Mouse (Mus musculus): ENCODE measurements around the gene Endou. TPM values are rescaled to one million over a fixed set of nuclear protein-coding genes. Genes with fewer than 3 reads are reported as not detected.
A peak's percentile ranks its signal among the peaks of the same experiment; 100 is the strongest.

Endou gene
- total RNA-seq, 2 experiments from 2014 or later = 5.2 to 5.4 TPM

DNA sequence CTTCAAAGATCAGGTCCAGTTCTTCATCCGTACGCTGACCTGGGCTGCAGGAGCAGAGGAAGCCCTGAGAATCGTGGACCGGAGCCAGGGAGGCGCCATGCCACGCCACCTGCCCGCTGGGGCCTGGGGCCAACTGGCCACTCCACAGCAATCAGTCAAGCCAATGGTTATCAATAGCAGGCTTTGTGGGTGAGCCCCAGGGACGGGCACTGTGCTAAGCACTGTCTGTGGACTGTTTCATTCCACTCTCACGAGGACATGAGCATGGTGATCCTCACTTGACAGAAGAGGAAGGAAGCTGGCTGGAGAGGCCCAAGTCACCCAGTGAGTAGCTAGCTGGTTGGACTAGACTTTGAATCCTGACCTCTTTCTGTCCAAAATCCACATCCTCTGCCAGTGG is 28.9 kb upstream of the Endou start:
- peak; percentile 44 to 52 for DNase-seq (ENCODE audit: low spot score in 2 of 2)

DNA sequence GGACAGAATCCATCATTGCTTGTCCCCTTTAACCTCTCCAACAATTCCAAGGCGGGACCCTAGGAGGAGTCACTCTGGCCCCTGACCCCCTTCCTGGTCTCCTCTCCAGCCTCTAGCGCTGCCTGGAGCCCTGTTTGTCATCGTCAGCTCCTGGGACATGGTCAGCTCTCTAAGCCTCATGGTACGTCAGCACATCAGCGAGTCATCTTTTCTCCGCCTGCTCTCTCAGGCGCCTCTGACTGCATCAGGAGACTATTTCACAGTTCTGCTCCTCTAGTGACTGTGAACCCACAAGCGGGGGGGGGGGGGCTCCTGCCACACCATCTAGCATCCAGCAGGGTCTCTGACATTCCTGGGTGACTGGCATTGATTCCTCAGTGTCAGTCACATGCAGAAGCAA is 24.2 kb upstream of the Endou start:
- no peak for DNase-seq (ENCODE audit: low spot score in 2 of 2)

DNA sequence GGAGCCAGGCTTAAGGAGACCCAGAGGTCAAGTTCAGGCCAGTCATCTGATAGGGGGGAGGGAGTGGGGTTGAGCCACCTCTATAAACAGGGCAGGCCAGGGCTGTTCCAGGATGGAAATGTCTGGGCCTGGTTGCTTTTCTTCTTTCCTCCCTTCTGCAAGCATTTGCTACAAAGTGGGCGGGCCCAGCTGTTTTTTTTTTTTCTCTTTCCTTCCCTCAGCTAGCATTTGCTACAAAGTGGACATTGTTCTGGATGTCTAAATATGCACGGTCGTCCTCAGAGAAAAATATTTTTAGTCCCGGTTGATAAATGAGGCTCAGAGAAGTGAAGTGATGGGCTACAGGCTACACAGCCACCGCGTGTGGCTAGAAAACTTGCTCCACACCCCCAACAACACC is 23.3 kb upstream of the Endou start:
- DNase-seq (ENCODE audit: low spot score in 2 of 2) = no peak

DNA sequence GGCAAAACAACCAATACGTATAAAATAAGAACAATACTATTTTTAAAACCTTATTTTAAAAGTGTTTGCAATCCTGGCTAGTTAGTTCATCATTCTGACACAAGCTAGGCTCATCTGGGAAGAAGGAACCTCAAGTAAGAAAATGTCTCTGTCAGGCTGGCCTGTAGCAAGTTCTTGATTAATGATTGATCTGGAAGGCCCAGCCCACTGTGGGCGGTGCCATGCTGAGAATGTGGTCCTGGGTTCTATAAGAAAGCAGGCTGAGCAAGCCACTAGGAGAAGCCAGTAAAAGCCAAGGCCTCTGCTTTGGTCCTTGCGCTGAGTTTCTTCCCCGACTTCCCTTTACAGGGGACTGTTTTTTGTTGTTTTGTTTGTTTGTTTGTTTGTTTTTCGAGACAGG is 21.4 kb upstream of the Endou start:
- DNase-seq (ENCODE audit: low spot score in 2 of 2) = no peak

DNA sequence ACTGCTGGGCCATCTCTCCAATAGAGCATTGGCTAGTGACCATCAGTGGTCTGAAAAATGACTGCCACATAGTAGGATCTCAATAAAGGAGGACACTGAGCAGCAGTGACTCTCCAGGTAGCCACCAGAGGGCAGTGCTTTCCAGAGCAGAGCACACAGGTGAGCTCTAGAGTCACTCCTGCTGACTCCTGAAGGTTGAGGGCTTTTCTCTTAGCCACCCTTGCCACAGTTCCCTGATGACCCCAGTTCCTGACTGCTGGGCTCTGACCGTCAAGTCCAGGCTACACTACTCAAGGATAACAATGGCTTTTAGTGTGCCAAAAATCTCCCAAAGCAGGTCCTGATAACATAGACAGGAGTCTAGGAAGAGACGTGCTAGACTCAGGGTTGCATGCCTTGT is 20.5 kb upstream of the Endou start:
- no peak for DNase-seq (ENCODE audit: low spot score in 2 of 2)

DNA sequence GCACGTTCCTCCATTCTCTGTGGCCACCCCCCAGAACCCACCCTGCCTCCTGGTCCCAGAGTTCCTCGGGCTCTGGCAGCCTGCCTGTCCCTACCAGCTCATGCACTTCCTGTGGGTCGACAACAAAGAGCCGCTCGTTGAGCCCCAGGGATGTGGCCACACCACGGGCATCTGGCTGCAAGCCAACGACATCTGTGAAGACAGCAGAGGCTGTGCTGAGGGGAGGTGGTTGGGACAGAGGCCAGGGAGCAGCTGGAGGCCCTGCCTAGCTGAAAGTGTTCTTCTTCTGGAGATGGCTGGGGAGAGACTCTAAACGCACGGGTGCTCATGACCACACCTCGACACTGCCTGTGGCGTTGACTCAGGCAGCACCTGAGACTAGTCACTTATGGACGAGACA is 19.6 kb upstream of the Endou start:
- peak; percentile 71 to 74 for DNase-seq (ENCODE audit: low spot score in 2 of 2)

DNA sequence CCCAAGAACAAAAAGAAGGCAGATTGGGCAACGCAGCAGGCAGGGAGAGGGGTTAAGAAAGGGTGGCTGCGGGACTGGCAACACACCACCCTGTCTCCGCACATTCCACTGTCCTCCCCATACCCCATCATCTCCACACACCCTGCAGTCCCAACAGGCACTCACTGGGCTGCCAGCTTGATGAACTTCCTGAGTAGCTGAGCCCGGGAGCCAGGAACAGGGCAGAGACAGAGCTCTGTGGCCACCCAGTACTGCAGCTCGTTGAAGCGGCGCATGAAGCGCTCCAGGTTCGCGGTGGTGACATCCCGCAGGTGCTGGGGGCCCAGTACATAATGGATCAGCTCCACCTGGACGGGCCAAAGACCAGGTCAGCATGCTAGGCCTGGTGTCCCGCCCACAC is 18.7 kb upstream of the Endou start:
- DNase-seq (ENCODE audit: low spot score in 2 of 2) = no peak

DNA sequence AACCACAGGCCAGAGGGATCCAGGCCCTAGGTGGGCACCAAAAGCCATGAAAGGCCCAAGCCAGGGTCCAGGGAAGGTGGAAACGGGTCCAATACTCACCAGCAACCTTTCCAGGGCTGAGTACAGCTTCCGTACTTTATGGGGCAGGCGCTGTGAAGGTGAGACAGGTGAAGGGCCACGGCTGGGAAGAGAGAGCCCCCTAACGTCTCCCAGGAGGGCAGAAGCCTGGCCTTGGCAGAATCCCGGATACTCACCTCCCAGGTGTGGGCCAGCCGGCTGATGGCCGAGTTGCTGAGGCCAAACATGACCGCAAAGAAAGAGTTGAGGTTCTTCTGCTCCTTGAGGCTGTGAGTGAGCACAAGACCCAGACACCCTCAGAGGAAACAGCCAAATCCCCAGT is 18.3 kb upstream of the Endou start:
- no peak for DNase-seq (ENCODE audit: low spot score in 2 of 2)

DNA sequence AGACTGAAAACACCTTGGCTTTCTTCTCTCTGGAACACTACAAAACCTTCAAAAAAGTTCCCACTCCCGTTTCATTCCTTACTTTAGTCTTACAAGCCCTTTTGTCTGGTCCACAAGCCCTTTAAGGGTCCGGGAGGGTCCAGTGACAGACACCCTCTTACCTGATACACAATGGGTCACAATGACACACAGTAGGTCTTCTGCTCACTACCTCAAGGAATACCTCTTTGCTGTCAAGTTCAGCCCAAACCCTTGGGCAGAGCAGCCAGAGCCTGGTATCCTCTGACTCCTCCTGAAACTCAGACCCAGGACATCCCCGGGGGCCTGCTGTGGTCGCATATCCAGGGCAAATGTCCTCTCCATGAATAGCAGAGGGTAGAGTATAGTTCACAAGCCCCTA is 17.8 kb upstream of the Endou start:
- no peak for DNase-seq (ENCODE audit: low spot score in 2 of 2)

DNA sequence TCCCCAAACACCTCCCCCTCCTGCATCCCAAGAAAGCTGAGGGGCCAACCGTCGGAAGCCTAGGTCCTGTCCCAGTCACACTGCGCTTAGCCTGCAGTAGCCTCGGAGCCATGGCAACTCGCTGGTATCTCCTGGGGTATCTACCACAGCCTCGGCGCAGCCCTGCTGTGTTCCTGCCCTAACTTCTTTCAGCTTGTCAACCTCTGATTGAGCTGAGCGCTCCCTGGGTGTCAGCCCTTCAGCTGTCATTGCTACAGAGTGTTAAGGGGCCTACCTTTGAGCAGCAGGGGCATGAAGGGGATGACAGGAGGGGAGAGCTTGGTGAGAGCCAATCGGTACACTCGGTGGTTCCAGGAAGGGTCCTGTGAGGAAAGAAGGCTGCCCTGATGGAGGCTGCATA is 17.2 kb upstream of the Endou start:
- no peak for DNase-seq (ENCODE audit: low spot score in 2 of 2)

DNA sequence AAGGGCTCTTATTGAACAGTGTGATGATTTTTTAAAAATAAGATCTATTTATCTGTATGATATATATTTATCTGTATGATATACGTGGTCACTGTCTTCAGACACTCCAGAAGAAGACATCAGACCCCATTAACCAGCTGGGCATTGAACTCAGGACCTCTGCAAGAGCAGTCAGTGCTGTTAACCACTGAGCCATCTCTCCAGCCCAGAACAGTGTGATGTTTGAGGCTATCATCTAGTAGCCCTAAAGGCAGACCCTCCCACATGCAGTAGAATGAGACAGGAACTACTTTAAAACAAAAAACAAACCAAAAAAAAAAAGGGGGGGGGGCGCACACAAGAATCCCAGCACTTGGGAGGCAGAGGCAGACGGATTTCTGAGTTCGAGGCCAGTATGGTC is 16.3 kb upstream of the Endou start:
- DNase-seq (ENCODE audit: low spot score in 2 of 2) = no peak

DNA sequence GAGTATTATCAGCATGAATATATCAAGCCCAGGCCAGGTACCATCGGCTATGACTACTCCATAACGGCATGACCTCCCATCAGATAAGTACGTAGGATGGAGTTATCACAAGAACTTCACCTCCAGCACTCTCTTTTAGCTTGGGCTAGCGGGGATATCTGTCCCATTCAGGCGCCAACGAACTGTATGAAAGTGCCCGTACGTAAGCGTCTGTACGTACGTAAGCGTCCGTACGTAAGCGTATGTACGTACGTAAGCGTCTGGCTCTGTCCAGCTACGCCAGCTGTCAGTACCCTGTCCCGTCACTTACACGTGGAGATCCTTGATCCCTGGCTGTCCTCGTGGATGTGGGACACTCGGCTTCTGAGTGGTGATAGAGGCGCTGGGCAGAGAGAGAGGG is 15.6 kb upstream of the Endou start:
- DNase-seq (ENCODE audit: low spot score in 2 of 2) = no peak

DNA sequence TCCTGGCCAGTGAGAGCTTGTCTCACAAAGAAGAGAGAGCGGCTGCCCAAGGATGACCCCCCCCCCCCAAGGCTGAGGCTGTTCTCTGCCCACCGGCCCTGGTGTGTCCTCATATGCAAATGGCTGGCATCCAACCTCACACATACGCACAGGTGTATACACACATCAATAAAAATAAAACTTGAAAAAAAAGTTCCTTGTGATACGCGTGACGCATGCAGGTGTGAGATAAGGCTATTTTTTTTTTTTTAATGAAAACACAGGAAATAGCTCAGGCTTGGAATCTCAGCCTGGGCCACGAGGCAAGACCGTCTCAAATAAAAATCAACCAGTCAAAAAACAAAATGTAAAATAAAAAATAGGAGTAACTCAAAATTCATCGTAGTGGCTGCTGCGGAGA is 15.1 kb upstream of the Endou start:
- DNase-seq (ENCODE audit: low spot score in 2 of 2) = no peak

DNA sequence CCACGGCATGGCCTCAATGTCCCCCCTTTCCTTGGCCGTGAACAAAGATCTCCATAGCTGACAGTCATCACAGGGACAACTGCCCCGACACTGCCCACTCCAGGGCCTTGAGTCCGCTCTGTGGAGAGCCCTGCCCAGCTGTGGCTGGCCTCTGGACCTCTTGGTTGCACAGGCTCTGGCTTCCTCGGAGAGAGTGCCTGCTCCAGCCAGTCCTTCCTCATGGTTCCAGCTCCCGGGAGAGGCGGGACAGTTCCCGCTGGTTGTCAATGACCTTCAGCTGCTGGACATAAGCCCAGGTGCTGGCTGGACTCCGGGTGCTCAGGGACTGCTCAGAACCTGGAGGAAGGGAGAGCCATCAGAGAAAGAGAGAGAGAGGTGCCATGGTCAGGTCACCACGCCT is 14.2 kb upstream of the Endou start:
- DNase-seq (ENCODE audit: low spot score in 2 of 2) = no peak

DNA sequence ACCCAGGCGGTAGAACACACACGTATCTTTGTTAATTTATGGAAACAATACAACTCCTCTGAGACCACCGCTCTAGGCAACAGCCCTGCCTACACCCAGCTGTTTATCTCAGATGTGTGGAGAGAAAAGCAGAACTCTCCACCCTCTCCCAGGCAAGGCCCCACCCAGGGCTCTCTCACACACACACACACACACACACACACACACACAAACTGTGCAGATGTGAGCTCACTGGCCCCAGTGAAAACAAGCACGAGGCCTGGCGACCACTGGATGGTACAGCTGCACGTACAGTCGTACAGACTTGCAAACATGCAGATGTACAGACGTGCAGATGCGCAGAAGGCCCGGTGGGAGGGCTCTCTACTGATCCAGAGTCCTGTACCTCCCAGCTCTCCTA is 13.8 kb upstream of the Endou start:
- no peak for DNase-seq (ENCODE audit: low spot score in 2 of 2)

DNA sequence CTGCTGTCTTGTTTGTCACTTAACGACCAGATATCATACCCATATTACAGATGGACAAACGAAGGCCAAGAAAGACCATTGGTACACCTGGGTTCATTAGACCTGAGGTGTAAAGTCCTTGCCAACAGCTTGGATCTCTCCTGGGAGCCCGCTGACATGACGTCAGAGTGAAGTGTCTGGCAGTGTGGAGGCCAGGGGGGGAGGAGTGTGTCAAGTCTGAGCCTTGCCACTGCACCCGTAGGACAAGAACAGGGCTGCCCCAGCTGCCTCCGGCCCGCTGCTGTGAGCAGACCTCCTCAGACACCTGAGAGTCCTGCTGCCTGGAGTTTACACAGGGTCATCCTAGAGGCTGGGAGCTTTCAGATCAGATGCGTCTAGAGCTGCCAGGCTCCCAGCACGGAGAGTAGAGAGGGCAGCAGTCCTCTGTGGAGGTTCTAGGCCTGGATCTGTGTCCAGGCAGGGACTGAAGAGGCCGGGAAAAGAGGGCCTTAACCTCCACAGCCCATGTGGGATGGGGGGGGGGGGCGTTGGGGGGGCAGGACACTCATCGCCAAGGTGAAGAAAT is 12.9 kb upstream of the Endou start:
- DNase-seq (ENCODE audit: low spot score in 2 of 2) = no peak

DNA sequence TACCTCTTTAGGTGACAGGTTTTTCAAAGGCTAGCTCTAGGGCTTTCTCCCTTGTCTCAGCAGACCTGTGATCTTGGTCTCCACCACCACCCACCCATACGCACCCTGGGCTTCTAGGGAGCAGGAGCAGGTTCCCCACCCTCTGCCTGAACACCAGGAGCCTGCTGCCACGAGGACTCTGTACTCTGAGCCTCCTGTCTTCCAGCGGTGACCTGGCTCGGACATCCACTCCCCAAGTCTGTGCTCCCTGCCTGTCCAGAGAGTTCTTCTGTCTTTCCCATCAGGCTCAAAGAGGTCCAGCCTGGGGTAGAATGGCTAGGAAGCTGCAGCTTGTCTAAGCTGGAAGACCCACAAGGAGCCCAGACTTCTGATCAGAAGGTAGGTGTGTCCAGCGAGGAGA is 12.1 kb upstream of the Endou start:
- no peak for DNase-seq (ENCODE audit: low spot score in 2 of 2)

DNA sequence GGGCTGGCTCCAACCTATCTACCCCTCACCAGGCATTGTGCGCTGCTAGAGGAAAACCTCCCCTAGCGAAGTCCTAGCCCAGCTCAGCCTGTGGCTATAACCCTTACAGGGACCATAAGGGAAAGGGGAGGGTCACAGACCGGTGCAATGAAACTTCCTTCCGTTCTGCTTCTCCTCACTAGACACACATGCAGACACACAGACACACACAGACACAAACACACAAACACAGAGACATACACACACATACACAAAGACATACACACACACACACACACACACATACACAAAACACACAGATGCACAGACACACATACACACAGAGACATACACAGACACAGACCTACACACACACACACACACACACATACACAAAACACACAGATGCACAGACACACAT is 11.5 kb upstream of the Endou start:
- no peak for DNase-seq (ENCODE audit: low spot score in 2 of 2)

DNA sequence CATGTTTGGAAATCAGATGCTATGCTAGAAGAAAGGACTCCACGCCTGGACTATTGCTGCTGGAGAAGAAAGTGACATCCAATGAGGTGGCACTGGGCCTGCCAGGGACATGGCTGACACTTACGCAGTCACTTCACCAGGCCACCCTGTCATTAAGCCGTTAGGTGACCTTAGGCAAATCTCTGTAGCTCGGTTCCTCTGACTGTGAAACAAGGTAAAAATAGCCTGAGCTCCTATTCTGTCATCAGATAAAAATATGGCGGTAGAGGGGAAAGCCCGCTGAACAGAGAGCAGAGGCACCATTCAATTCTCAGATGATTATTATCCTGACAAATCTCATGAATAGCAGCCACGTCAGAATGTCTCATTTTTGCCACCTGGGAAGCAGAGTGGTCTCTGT is 10.9 kb upstream of the Endou start:
- DNase-seq (ENCODE audit: low spot score in 2 of 2) = no peak

DNA sequence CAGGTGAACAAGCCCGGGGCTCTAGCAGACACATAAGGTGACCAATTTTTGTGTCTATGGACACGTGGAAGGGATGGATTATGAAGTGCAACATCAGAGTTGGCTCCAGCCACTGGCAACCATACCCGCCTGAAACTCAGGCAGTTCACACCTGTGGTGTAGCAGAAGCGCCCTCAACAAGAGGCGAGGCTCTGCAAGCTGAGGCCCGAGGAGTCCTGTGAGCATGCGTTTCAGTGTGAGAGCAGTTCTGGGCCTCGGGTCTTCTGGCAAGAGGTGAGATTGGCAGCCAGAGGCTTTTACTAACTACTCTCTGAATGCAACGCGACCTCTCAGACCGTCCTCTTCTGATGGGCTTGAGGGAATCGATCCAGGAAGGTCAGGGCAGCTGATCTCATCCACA is 10.5 kb upstream of the Endou start:
- no peak for DNase-seq (ENCODE audit: low spot score in 2 of 2)

DNA sequence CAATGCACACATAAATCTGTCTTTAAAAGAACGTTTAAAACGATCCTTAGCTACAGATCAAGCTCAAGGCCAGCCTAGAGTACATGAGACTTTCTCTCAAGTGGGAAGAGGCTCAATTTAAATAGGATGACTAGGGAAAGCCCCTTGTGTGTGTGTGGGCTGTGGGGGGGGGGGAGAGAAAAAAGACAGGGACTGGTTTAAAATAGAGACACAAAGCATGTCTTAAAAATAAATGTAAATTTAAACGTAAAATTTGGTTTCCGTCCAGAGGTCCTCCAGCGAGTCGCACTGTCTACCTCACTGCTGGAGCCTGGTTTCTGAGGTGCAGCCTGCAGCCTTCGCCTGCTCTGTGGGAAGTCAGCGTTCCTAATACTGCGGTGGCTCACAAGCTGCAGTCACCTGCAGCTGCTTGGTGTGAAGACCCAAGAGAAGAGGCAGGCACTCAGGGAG is 9.2 kb upstream of the Endou start:
- DNase-seq (ENCODE audit: low spot score in 2 of 2) = no peak

DNA sequence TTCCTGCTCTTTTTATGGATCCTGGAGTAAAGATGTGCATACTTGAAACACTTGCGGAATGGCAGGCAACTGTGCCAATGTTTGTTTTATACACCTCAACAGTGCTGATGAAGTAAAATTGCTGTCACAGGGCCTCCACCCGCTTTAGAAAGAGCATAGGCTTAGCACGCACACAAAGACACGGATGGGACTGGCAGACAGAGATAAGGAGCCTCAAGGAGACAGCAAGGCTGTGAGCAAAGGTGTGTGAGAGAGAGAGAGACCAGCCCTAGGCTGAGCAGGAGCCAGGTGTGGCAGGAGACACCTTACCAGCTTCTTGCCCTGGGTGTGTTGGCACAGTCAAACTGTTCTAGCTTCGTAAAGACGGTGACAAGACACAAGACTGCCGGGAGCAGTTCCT is 7.8 kb upstream of the Endou start:
- no peak for DNase-seq (ENCODE audit: low spot score in 2 of 2)

DNA sequence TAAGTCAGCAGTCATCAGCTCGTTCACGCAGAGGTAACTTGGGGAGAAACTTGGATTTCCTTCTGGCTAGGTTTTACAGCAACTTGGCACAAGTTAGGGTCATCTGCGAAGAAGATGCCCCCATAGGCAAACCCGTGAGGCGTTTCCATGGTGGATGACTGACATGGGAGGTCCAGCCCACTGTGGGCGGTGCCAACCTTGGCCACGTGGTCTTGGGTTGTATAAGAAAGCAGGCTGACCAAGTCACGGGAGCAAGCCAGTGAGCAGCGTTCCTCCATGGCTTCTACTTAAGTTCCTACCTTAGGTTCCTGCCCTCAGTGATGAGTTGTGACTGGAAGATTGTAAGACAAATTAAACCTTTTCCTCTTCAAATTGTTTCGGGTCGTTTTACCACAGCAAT is 849 bp upstream of the Endou start:
- no peak for DNase-seq (ENCODE audit: low spot score in 2 of 2)

DNA sequence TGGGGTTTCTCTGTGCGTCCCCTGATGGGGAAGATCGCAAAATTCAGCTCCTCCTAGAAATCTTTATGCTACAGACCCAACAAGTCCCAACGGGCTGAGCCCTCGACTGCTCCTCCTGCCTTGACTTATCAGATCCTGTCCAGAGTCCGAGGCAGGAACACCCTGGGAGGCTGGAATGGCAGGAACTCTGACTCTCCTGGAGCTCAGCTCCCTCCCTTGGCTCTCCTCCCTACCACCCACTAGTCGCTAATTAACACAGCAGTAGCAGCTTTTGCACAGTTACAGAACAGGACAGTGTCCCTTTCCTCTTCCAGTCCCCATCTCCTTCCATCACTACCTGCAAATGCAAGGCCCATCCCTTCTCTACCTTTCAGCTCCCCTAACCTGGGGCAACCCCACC is 774 bp downstream of the Endou start:
- DNase-seq (ENCODE audit: low spot score in 2 of 2) = no peak
